Mouse (Mus musculus): ENCODE results near the gene Ppm1n.

The Ppm1n gene

GRCm38 (mm10) chr7:19282791-19283405 lies 3.0 kb upstream of the Ppm1n start:
- peak; percentile 68 for DNase-seq (ENCODE audit: low read depth, low spot score)

- DNase-seq (ENCODE audit: low read depth, low spot score), result peak; percentile 88
Measured at GRCm38 (mm10) chr7:19282385-19282784, 2.5 kb upstream of the Ppm1n start, which contains the start of gene Rtn2. Rtn2 (plus strand) TSS chr7:19282624.

GRCm38 (mm10) chr7:19281680-19282304 lies 1.9 kb upstream of the Ppm1n start:
- peak; percentile 74 for DNase-seq (ENCODE audit: low read depth, low spot score)

- DNase-seq (ENCODE audit: low read depth, low spot score), result no peak
Measured at GRCm38 (mm10) chr7:19279052-19279451, 812 bp downstream of the Ppm1n start.

- no peak for DNase-seq (ENCODE audit: low read depth, low spot score)
Measured at GRCm38 (mm10) chr7:19276253-19276652, 3.6 kb downstream of the Ppm1n start.

- DNase-seq (ENCODE audit: low read depth, low spot score), result peak; percentile 94
Measured at GRCm38 (mm10) chr7:19272173-19272764, 7.6 kb downstream of the Ppm1n start.

GRCm38 (mm10) chr7:19271238-19272172 lies 8.4 kb downstream of the Ppm1n start, which contains the start of gene Vasp:
Vasp (minus strand) TSS chr7:19271817.
- peak; percentile 93 for DNase-seq (ENCODE audit: low read depth, low spot score)

GRCm38 (mm10) chr7:19270509-19271237 lies 9.2 kb downstream of the Ppm1n start:
- DNase-seq (ENCODE audit: low read depth, low spot score), result peak; percentile 59

GRCm38 (mm10) chr7:19269721-19270441 lies 10.0 kb downstream of the Ppm1n start:
- DNase-seq (ENCODE audit: low read depth, low spot score), result peak; percentile 68

GRCm38 (mm10) chr7:19268993-19269681 lies 10.7 kb downstream of the Ppm1n start:
- peak; percentile 66 for DNase-seq (ENCODE audit: low read depth, low spot score)

GRCm38 (mm10) chr7:19267051-19267450 lies 12.8 kb downstream of the Ppm1n start:
- DNase-seq (ENCODE audit: low read depth, low spot score), result peak; percentile 43

GRCm38 (mm10) chr7:19265928-19266822 lies 13.7 kb downstream of the Ppm1n start:
- DNase-seq (ENCODE audit: low read depth, low spot score), result peak; percentile 80

GRCm38 (mm10) chr7:19265147-19265546 lies 14.7 kb downstream of the Ppm1n start:
- no peak for DNase-seq (ENCODE audit: low read depth, low spot score)

GRCm38 (mm10) chr7:19258336-19258735 lies 21.5 kb downstream of the Ppm1n start:
- no peak for DNase-seq (ENCODE audit: low read depth, low spot score)

GRCm38 (mm10) chr7:19257390-19258022 lies 22.4 kb downstream of the Ppm1n start:
- DNase-seq (ENCODE audit: low read depth, low spot score), result peak; percentile 36

GRCm38 (mm10) chr7:19256567-19256966 lies 23.3 kb downstream of the Ppm1n start:
- peak; percentile 52 for DNase-seq (ENCODE audit: low read depth, low spot score)

- no peak for DNase-seq (ENCODE audit: low read depth, low spot score)
Measured at GRCm38 (mm10) chr7:19255395-19255794, 24.5 kb downstream of the Ppm1n start.

GRCm38 (mm10) chr7:19253437-19253836 lies 26.4 kb downstream of the Ppm1n start:
- DNase-seq (ENCODE audit: low read depth, low spot score), result no peak

All from CD4-positive helper T cell, adult 2 months (primary cell).